Mouse (Mus musculus) midbrain, embryonic 15.5 days (tissue): ENCODE data around the gene Cldn10. TPM values are rescaled to one million over a fixed set of nuclear protein-coding genes. Genes with fewer than 3 reads are reported as not detected.
A peak's percentile ranks its signal among the peaks of the same experiment; 100 is the strongest.

Experiments used
- ATAC-seq: fragments of 200-750 bp; cut with Nextera tagmentation; replicated peaks from 2 replicates; pipeline ENCODE4 v1.8.0; 2017; ENCODE audit warnings: moderate TSS enrichment
- H3K27ac ChIP-seq: fragments of 300-500 bp; sonication (generic); 2 replicates; pipeline ENCODE4 v1.5.1; 2015; ENCODE audit warnings: mild to moderate bottlenecking, inconsistent platforms
- H3K27me3 ChIP-seq: fragments of 300-500 bp; sonication (generic); replicated peaks from 2 replicates; pipeline ENCODE4 v1.6.1; 2015; ENCODE audit warnings: inconsistent platforms
- H3K36me3 ChIP-seq: fragments of 300-500 bp; sonication (generic); replicated peaks from 2 replicates; pipeline ENCODE4 v1.6.1; 2015; ENCODE audit warnings: inconsistent platforms
- H3K4me1 ChIP-seq: fragments of 300-500 bp; sonication (generic); 2 replicates; pipeline ENCODE4 v1.6.1; 2015; ENCODE audit warnings: inconsistent platforms
- H3K4me2 ChIP-seq: fragments of 300-500 bp; sonication (generic); 2 replicates; pipeline ENCODE4 v1.6.1; 2015; ENCODE audit warnings: inconsistent platforms, mild to moderate bottlenecking, moderate library complexity
- H3K4me3 ChIP-seq: fragments of 300-500 bp; sonication (generic); 2 replicates; pipeline ENCODE4 v1.5.1; 2015; ENCODE audit warnings: mild to moderate bottlenecking, inconsistent platforms
- H3K9ac ChIP-seq: fragments of 300-500 bp; sonication (generic); 2 replicates; pipeline ENCODE4 v1.6.1; 2015; ENCODE audit warnings: mild to moderate bottlenecking, inconsistent platforms
- H3K9me3 ChIP-seq: fragments of 300-500 bp; sonication (generic); 2 replicates; pipeline ENCODE4 v1.6.1; 2016; ENCODE audit warnings: inconsistent platforms
- WGBS: fragments of 180-500 bp; shearing (Covaris S2); methylation state at CpG from one replicate; pipeline ENCODE4 v1.1.7; 2015; ENCODE audit warnings: mixed read lengths; 5-methylcytosine and 5-hydroxymethylcytosine counted together
- polyA plus RNA-seq: library from polyadenylated mRNA; unstranded; fragments of >200 nt; fragmentation: Nextera tagmentation; extraction: Ambion mirVana; gene quantifications from 2 replicates; pipeline ENCODE4 v1.2.1, GENCODE M21; 2015

The Cldn10 gene
- polyA plus RNA-seq, 1 experiment from 2014 or later, result 1.8 TPM

GRCm38 (mm10) chr14:118911521-118911920 lies 123.8 kb downstream of the Cldn10 start:
- ATAC-seq, result no peak
- no peak overlapping the region for H3K27ac ChIP-seq
- WGBS, result 91% methylated on average over 6 of the region's 6 CpGs
- H3K36me3 ChIP-seq, result peaks cover 39% of the 10 kb centered on the region
- no peak overlapping the region for H3K9ac ChIP-seq
- H3K4me2 ChIP-seq, result no peak overlapping the region
- H3K27me3 ChIP-seq, result no peaks in the 10 kb centered on the region
- no peaks in the 10 kb centered on the region for H3K9me3 ChIP-seq
- no peak overlapping the region for H3K4me3 ChIP-seq
- no peaks in the 10 kb centered on the region for H3K4me1 ChIP-seq

- no peak overlapping the region for H3K4me2 ChIP-seq
- H3K4me1 ChIP-seq, result no peaks in the 10 kb centered on the region
- H3K9ac ChIP-seq, result no peak overlapping the region
- H3K4me3 ChIP-seq, result no peak overlapping the region
- ATAC-seq, result no peak
- no peaks in the 10 kb centered on the region for H3K27me3 ChIP-seq
- H3K36me3 ChIP-seq, result peaks cover 22% of the 10 kb centered on the region; the same call in 1 of the 2 replicates
- 88% methylated on average over 5 of the region's 5 CpGs for WGBS
- no peak overlapping the region for H3K27ac ChIP-seq
- H3K9me3 ChIP-seq, result no peaks in the 10 kb centered on the region
Observed at GRCm38 (mm10) chr14:118913651-118914050, 125.9 kb downstream of the Cldn10 start.

- Histone ChIP-seq H3K9ac (no peak overlapping the region), H3K4me2 (no peak overlapping the region), H3K4me3 (no peak overlapping the region), H3K27me3 (no peaks in the 10 kb centered on the region), H3K27ac (no peak overlapping the region), H3K9me3 (no peaks in the 10 kb centered on the region), H3K4me1 (peaks cover 37% of the 10 kb centered on the region), H3K36me3 (peaks cover 3% of the 10 kb centered on the region; the same call in 1 of the 2 replicates)
- ATAC-seq, result no peak
- WGBS, result 70% methylated on average over 8 of the region's 8 CpGs
Observed at GRCm38 (mm10) chr14:118919025-118919424, 131.3 kb downstream of the Cldn10 start.

- Histone ChIP-seq H3K27ac (no peak overlapping the region), H3K9me3 (no peaks in the 10 kb centered on the region), H3K4me2 (peak overlapping the region; percentile 77), H3K36me3 (peaks cover 3% of the 10 kb centered on the region; the same call in 1 of the 2 replicates), H3K4me1 (peaks cover 46% of the 10 kb centered on the region), H3K9ac (no peak overlapping the region), H3K27me3 (no peaks in the 10 kb centered on the region), H3K4me3 (no peak overlapping the region)
- WGBS, result 59% methylated on average over 7 of the region's 7 CpGs
- ATAC-seq, result no peak
Observed at GRCm38 (mm10) chr14:118920654-118921053, 132.9 kb downstream of the Cldn10 start.

- no peaks in the 10 kb centered on the region for H3K27me3 ChIP-seq
- H3K27ac ChIP-seq, result no peak overlapping the region
- H3K4me1 ChIP-seq, result peaks cover 51% of the 10 kb centered on the region
- H3K9me3 ChIP-seq, result no peaks in the 10 kb centered on the region
- peak overlapping the region; percentile 66 for H3K4me3 ChIP-seq
- ATAC-seq, result 0 out of 2 replicates have a peak, but pooled peaks have one; percentile 22
- peaks cover 3% of the 10 kb centered on the region; the same call in 1 of the 2 replicates for H3K36me3 ChIP-seq
- WGBS, result 16% methylated on average over 22 of the region's 22 CpGs
- H3K4me2 ChIP-seq, result peak overlapping the region; percentile 77
- H3K9ac ChIP-seq, result peak overlapping the region; percentile 38
Observed at GRCm38 (mm10) chr14:118922251-118922650, 134.5 kb downstream of the Cldn10 start.

GRCm38 (mm10) chr14:118922667-118923184 lies 135.0 kb downstream of the Cldn10 start:
- Histone ChIP-seq H3K27me3 (no peaks in the 10 kb centered on the region), H3K9me3 (no peaks in the 10 kb centered on the region), H3K9ac (peak overlapping the region; percentile 38), H3K27ac (no peak overlapping the region), H3K4me1 (peaks cover 51% of the 10 kb centered on the region), H3K4me2 (peak overlapping the region; percentile 77), H3K36me3 (peaks cover 3% of the 10 kb centered on the region; the same call in 1 of the 2 replicates), H3K4me3 (peak overlapping the region; percentile 66)
- 2% methylated on average over 47 of the region's 47 CpGs for WGBS
- peak; percentile 25 for ATAC-seq

Other genes with a start within 250 kb of the Cldn10 start
- gene Abcc4, start 81.7 kb upstream of the Cldn10 start, polyA plus RNA-seq, result 1.6 and 1.8 TPM in 2 replicates
- 88.1 and 88.6 TPM in 2 replicates for gene Dzip1, start 137.6 kb downstream of the Cldn10 start, polyA plus RNA-seq
- gene Dnajc3, start 150.1 kb downstream of the Cldn10 start, polyA plus RNA-seq, result 20.2 and 22.0 TPM in 2 replicates